Comparison of ENCODE assay signal across 19 mouse cellular contexts in genomic region chr8:86669259-86669658, GRCm38 (mm10). TPM values are rescaled to one million over a fixed set of nuclear protein-coding genes. Genes with fewer than 3 reads are reported as not detected.
DNase-seq lines count a peak whose midpoint lies in the region; ATAC-seq and TF ChIP-seq lines count a peak whose summit lies in the region.
"Had no signal": no experiment of that assay in that cellular context is flagged by ENCODE, and none has a peak within 500 bp of the region (broad histone marks: within the 10 kb centered on the region; RNA-seq: fewer than 3 reads in every experiment).

No protein-coding gene starts in this region.

- no peaks in the 10 kb centered on the region for H3K9me3 ChIP-seq in forebrain, embryonic 16.5 days (ENCODE audit: control insufficient read depth, low read length)
- no peaks in the 10 kb centered on the region for H3K9me3 ChIP-seq in forebrain, embryonic 13.5 days (replicated peaks)
- H3K9me3 ChIP-seq in kidney, embryonic 16.5 days (ENCODE audit: low read length), result no peaks in the 10 kb centered on the region
- H3K9me3 ChIP-seq in neural tube, embryonic 14.5 days (ENCODE audit: control insufficient read depth, low read length), result no peaks in the 10 kb centered on the region

- ATAC-seq in forebrain, embryonic 16.5 days, result peak; percentile 33; the same call in 1 of the 2 replicates
- no peak for ATAC-seq in forebrain, embryonic 13.5 days
- ATAC-seq in kidney, embryonic 16.5 days (ENCODE audit: low FRiP score, low TSS enrichment), result no peak
- ATAC-seq in neural tube, embryonic 14.5 days (ENCODE audit: low read depth), result no peak
- no peak for ATAC-seq in megakaryocyte-erythroid progenitor cell, adult 5-6 weeks (replicated peaks; ENCODE audit: low FRiP score, low TSS enrichment, poor library complexity, severe bottlenecking)

- peaks cover 8% of the 10 kb centered on the region for H3K4me1 ChIP-seq in forebrain, embryonic 16.5 days (replicated peaks; ENCODE audit: control insufficient read depth, insufficient read depth, low read length)
- no peaks in the 10 kb centered on the region for H3K4me1 ChIP-seq in forebrain, embryonic 13.5 days
- peaks cover 4% of the 10 kb centered on the region; the same call in 1 of the 2 replicates for H3K4me1 ChIP-seq in kidney, embryonic 16.5 days (ENCODE audit: insufficient read depth, low read length)
- no peaks in the 10 kb centered on the region for H3K4me1 ChIP-seq in neural tube, embryonic 14.5 days (ENCODE audit: control insufficient read depth, insufficient read depth, low read length)

- H3K4me2 ChIP-seq in forebrain, embryonic 16.5 days (ENCODE audit: low read length), result no peak overlapping the region
- no peak overlapping the region for H3K4me2 ChIP-seq in forebrain, embryonic 13.5 days
- H3K4me2 ChIP-seq in kidney, embryonic 16.5 days (replicated peaks; ENCODE audit: low read depth, low read length), result no peak overlapping the region
- no peak overlapping the region for H3K4me2 ChIP-seq in neural tube, embryonic 14.5 days (ENCODE audit: low read depth, low read length)
- H3K4me2 ChIP-seq: hindbrain, embryonic 14.5 days; liver, embryonic 11.5 days had no signal

- H3K27me3 ChIP-seq in forebrain, embryonic 16.5 days (replicated peaks; ENCODE audit: control insufficient read depth, insufficient read depth, low read length), result no peaks in the 10 kb centered on the region
- no peaks in the 10 kb centered on the region for H3K27me3 ChIP-seq in forebrain, embryonic 13.5 days
- H3K27me3 ChIP-seq in kidney, embryonic 16.5 days (ENCODE audit: insufficient read depth, low read length), result no peaks in the 10 kb centered on the region
- no peaks in the 10 kb centered on the region for H3K27me3 ChIP-seq in neural tube, embryonic 14.5 days (ENCODE audit: control insufficient read depth, insufficient read depth, low read length)
- H3K27me3 ChIP-seq: CH12.LX had no signal

- 37% methylated on average over 4 of the region's 4 CpGs for WGBS in forebrain, embryonic 16.5 days
- 56% methylated on average over 4 of the region's 4 CpGs for WGBS in forebrain, embryonic 13.5 days
- 58% methylated on average over 4 of the region's 4 CpGs for WGBS in kidney, embryonic 16.5 days
- 76% methylated on average over 4 of the region's 4 CpGs for WGBS in neural tube, embryonic 14.5 days

- intact Hi-C loops in left cerebral cortex, postnatal 4 days (cut with DNase I), result no loop called here

- peaks cover 20% of the 10 kb centered on the region for H3K36me3 ChIP-seq in forebrain, embryonic 16.5 days (ENCODE audit: control insufficient read depth, insufficient read depth)
- peaks cover 39% of the 10 kb centered on the region for H3K36me3 ChIP-seq in forebrain, embryonic 13.5 days (ENCODE audit: poor library complexity, severe bottlenecking)
- H3K36me3 ChIP-seq in kidney, embryonic 16.5 days (ENCODE audit: insufficient read depth, low read length), result peaks cover 20% of the 10 kb centered on the region
- H3K36me3 ChIP-seq in neural tube, embryonic 14.5 days (ENCODE audit: control insufficient read depth, insufficient read depth, low read length), result peaks cover 25% of the 10 kb centered on the region; the same call in 1 of the 2 replicates

- no peak for DNase-seq in kidney, adult 18-20 months
- peak; percentile 61 for DNase-seq in brain, embryonic 14.5 days (ENCODE audit: low read depth)
- DNase-seq in left cerebral cortex, postnatal 4 days, result no peak
- DNase-seq: cerebellum, adult 11 months; cerebellum, postnatal 14 days; gastrocnemius, postnatal 14 days; heart, adult 2 months; lung, adult 2 months; midbrain, embryonic 14.5 days; right cerebral cortex, postnatal 14 days had no signal

- TF ChIP-seq CTCF in brain, embryonic 14.5 days (IDR thresholded peaks at IDR 0.05; ENCODE audit: borderline replicate concordance, extremely low read depth, insufficient read depth, insufficient read length), result no peak

- H3K27ac ChIP-seq in forebrain, embryonic 16.5 days (ENCODE audit: low read length), result no peak overlapping the region
- no peak overlapping the region for H3K27ac ChIP-seq in forebrain, embryonic 13.5 days
- H3K27ac ChIP-seq in kidney, embryonic 16.5 days (ENCODE audit: low read length), result peak overlapping the region; percentile 72
- peak overlapping the region; percentile 39; the same call in 1 of the 2 replicates for H3K27ac ChIP-seq in neural tube, embryonic 14.5 days (ENCODE audit: low read depth, low read length)
- H3K27ac ChIP-seq: heart, adult 2 months; hindbrain, embryonic 14.5 days; macrophage had no signal

- TF ChIP-seq POLR2A in brain, embryonic 14.5 days (IDR thresholded peaks at IDR 0.05; ENCODE audit: borderline replicate concordance, extremely low read depth, insufficient read depth, insufficient read length, poor library complexity, severe bottlenecking), result no peak

- no peak overlapping the region for H3K4me3 ChIP-seq in forebrain, embryonic 16.5 days (replicated peaks; ENCODE audit: low read length)
- no peak overlapping the region for H3K4me3 ChIP-seq in forebrain, embryonic 13.5 days
- no peak overlapping the region for H3K4me3 ChIP-seq in kidney, embryonic 16.5 days (ENCODE audit: low read length)
- no peak overlapping the region for H3K4me3 ChIP-seq in neural tube, embryonic 14.5 days (ENCODE audit: low read depth, low read length)
- H3K4me3 ChIP-seq: heart, adult 2 months had no signal

- H3K9ac ChIP-seq in forebrain, embryonic 16.5 days (replicated peaks; ENCODE audit: low read depth, low read length), result no peak overlapping the region
- no peak overlapping the region for H3K9ac ChIP-seq in forebrain, embryonic 13.5 days
- no peak overlapping the region for H3K9ac ChIP-seq in kidney, embryonic 16.5 days (replicated peaks; ENCODE audit: low read length)
- H3K9ac ChIP-seq in neural tube, embryonic 14.5 days (replicated peaks; ENCODE audit: low read depth, low read length), result no peak overlapping the region
- H3K9ac ChIP-seq: hindbrain, embryonic 14.5 days had no signal

RNA-seq across cellular contexts. Expression of gene Lonp2, which starts 45.4 kb away (rescaled TPM):
- polyA plus RNA-seq in forebrain, embryonic 16.5 days (2015; fragmentation: Nextera tagmentation; extraction: Ambion mirVana), result 85.5 and 96.3 TPM in 2 replicates
- polyA plus RNA-seq in forebrain, embryonic 13.5 days (2015; fragmentation: Nextera tagmentation; extraction: Ambion mirVana), result 73.4 and 74.2 TPM in 2 replicates
- 74.9 and 77.6 TPM in 2 replicates for polyA plus RNA-seq in kidney, embryonic 16.5 days (2015; fragmentation: Nextera tagmentation; extraction: Ambion mirVana)
- polyA plus RNA-seq in brain, embryonic 14.5 days (2012; rRNA removed), result 45.2 and 53.5 TPM in 2 replicates
- polyA plus RNA-seq in neural tube, embryonic 14.5 days (2014; fragmentation: Nextera tagmentation; extraction: Ambion mirVana), result 82.5 and 109 TPM in 2 replicates
- 10 to 100 TPM; 56.2 to 56.5 TPM for total RNA-seq in left cerebral cortex, postnatal 4 days (2021)
- total RNA-seq in megakaryocyte-erythroid progenitor cell, adult 5-6 weeks (2014; fragmentation: Nextera tagmentation), result 45.0 and 53.9 TPM in 2 replicates
- total RNA-seq in megakaryocyte-erythroid progenitor cell, adult 5-6 weeks (2017), result 76.4 and 77.0 TPM in 2 replicates

Comparison
In these comparisons a context has a peak if more than half of its experiments do, and no peak if none do; other contexts are left out.
1. H3K27ac ChIP-seq: peak in kidney, embryonic 16.5 days (single experiment) and neural tube, embryonic 14.5 days (single experiment); none in forebrain, embryonic 16.5 days (single experiment) and forebrain, embryonic 13.5 days (single experiment).